Mouse (Mus musculus) MEL (cell line): Measurements from ENCODE around the gene 2510009E07Rik. TPM values are rescaled to one million over a fixed set of nuclear protein-coding genes. Genes with fewer than 3 reads are reported as not detected.

Source experiments
- DNase-seq: peaks from one replicate; pipeline ENCODE4 v3.0.0; 2011; ENCODE audit warnings: low read depth, low spot score
- H3K27ac ChIP-seq: 2 replicates; pipeline ENCODE4 v1.5.1; 2012; ENCODE audit warnings: low read depth, mild to moderate bottlenecking, control low read depth, low read length, moderate library complexity; ENCODE audit not compliant: control insufficient read depth
- H3K27me3 ChIP-seq, 2 experiments: fragments of 150-350 bp in 1 of 2; sonication (generic) in 1 of 2; 2 replicates each; pipeline ENCODE4 v1.6.1; 2012; ENCODE audit warnings: low read length in 2 of 2, mild to moderate bottlenecking in 2 of 2, improper control_type of control experiment in 1 of 2, moderate library complexity in 1 of 2; ENCODE audit not compliant: insufficient read depth in 2 of 2, control insufficient read depth in 1 of 2
- H3K36me3 ChIP-seq, 2 experiments: 2 replicates each; pipeline ENCODE4 v1.6.1; 2012 to 2014; ENCODE audit warnings: low read length in 2 of 2, improper control_type of control experiment in 1 of 2, inconsistent platforms in 1 of 2, mild to moderate bottlenecking in 1 of 2; ENCODE audit not compliant: insufficient read depth in 2 of 2, control insufficient read depth in 1 of 2
- H3K4me1 ChIP-seq, 2 experiments: fragments of 150-350 bp in 1 of 2; sonication (generic) in 1 of 2; 2 replicates each; pipeline ENCODE4 v1.6.1; 2012; ENCODE audit warnings: low read length in 2 of 2, improper control_type of control experiment in 1 of 2, mild to moderate bottlenecking in 1 of 2; ENCODE audit not compliant: insufficient read depth in 2 of 2, control insufficient read depth in 1 of 2
- H3K4me3 ChIP-seq, 2 experiments: fragments of 150-350 bp in 1 of 2; sonication (generic) in 1 of 2; 2 replicates each; pipeline ENCODE4 v1.5.1; 2012; ENCODE audit warnings: low read depth in 2 of 2, low read length in 2 of 2, mild to moderate bottlenecking in 2 of 2, moderate library complexity in 2 of 2, control low read depth in 1 of 2, improper control_type of control experiment in 1 of 2; ENCODE audit not compliant: control insufficient read depth in 1 of 2, insufficient read depth in 1 of 2
- H3K79me2 ChIP-seq: 2 replicates; pipeline ENCODE4 v1.6.1; 2012; ENCODE audit warnings: mild to moderate bottlenecking, low read length, moderate library complexity; ENCODE audit not compliant: control insufficient read depth, poor library complexity, insufficient read depth
- H3K9ac ChIP-seq: 2 replicates; pipeline ENCODE4 v1.6.1; 2012; ENCODE audit warnings: low read depth, mild to moderate bottlenecking, control low read depth, low read length, moderate library complexity; ENCODE audit not compliant: control insufficient read depth, poor library complexity, severe bottlenecking
- H3K9me3 ChIP-seq: fragments of 150-350 bp; sonication (generic); replicated peaks from 2 replicates; pipeline ENCODE4 v1.6.1; 2012; ENCODE audit warnings: mild to moderate bottlenecking, low read length, improper control_type of control experiment, moderate library complexity; ENCODE audit not compliant: insufficient read depth
- CHD1 ChIP-seq: IDR thresholded peaks from 2 replicates; pipeline ENCODE4 v1.6.1; 2012; ENCODE audit warnings: low read depth, mild to moderate bottlenecking, inconsistent platforms, low read length, improper control_type of control experiment
- CHD2 ChIP-seq: IDR thresholded peaks from 2 replicates; pipeline ENCODE4 v1.6.1; 2011; ENCODE audit warnings: low read length, improper control_type of control experiment
- E2F4 ChIP-seq: IDR thresholded peaks from 2 replicates; pipeline ENCODE4 v1.6.1; 2011; ENCODE audit warnings: low read depth, low read length, improper control_type of control experiment, borderline replicate concordance
- ELF1 ChIP-seq: IDR thresholded peaks from 2 replicates; pipeline ENCODE4 v1.6.1; 2014; ENCODE audit warnings: low read depth, mild to moderate bottlenecking, inconsistent platforms, low read length, improper control_type of control experiment, moderate library complexity
- ETS1 ChIP-seq: IDR thresholded peaks from 2 replicates; pipeline ENCODE4 v1.6.1; 2012; ENCODE audit warnings: low read depth, mild to moderate bottlenecking, inconsistent platforms, low read length, improper control_type of control experiment, moderate library complexity
- GABPA ChIP-seq: IDR thresholded peaks from 2 replicates; pipeline ENCODE4 v1.6.1; 2012; ENCODE audit warnings: low read depth, mild to moderate bottlenecking, inconsistent platforms, low read length, improper control_type of control experiment, moderate library complexity
- GATA1 ChIP-seq: IDR thresholded peaks from 2 replicates; pipeline ENCODE4 v1.6.1; 2011; ENCODE audit warnings: low read depth, low read length, improper control_type of control experiment
- MEF2A ChIP-seq: IDR thresholded peaks from 2 replicates; pipeline ENCODE4 v1.6.1; 2014; ENCODE audit warnings: low read depth, mild to moderate bottlenecking, inconsistent platforms, low read length, improper control_type of control experiment; ENCODE audit not compliant: poor library complexity, insufficient replicate concordance, severe bottlenecking; ENCODE audit errors: extremely low read depth
- MYB ChIP-seq: IDR thresholded peaks from 2 replicates; pipeline ENCODE4 v1.6.1; 2011; ENCODE audit warnings: mild to moderate bottlenecking, low read depth, low read length, improper control_type of control experiment
- MYC ChIP-seq: IDR thresholded peaks from 2 replicates; pipeline ENCODE4 v1.6.1; 2011; ENCODE audit warnings: low read depth, mild to moderate bottlenecking, low read length, improper control_type of control experiment, moderate library complexity
- NRF1 ChIP-seq: IDR thresholded peaks from 2 replicates; pipeline ENCODE4 v1.6.1; 2014; ENCODE audit warnings: low read depth, mild to moderate bottlenecking, inconsistent platforms, low read length, improper control_type of control experiment, moderate library complexity; ENCODE audit not compliant: poor library complexity, insufficient read depth, severe bottlenecking
- POLR2AphosphoS2 ChIP-seq: IDR thresholded peaks from 2 replicates; pipeline ENCODE4 v1.6.1; 2011; ENCODE audit warnings: low read length, improper control_type of control experiment
- POLR2AphosphoS5 ChIP-seq: IDR thresholded peaks from 2 replicates; pipeline ENCODE4 v1.6.1; 2012; ENCODE audit warnings: low read depth, borderline replicate concordance, mild to moderate bottlenecking, inconsistent platforms, low read length, moderate library complexity, mixed read lengths
- RAD21 ChIP-seq: IDR thresholded peaks from 2 replicates; pipeline ENCODE4 v1.6.1; 2011; ENCODE audit warnings: mild to moderate bottlenecking, low read depth, low read length, improper control_type of control experiment
- TBP ChIP-seq: IDR thresholded peaks from 2 replicates; pipeline ENCODE4 v1.8.0; 2011; ENCODE audit warnings: low read depth, low read length, improper control_type of control experiment
- ZKSCAN1 ChIP-seq: IDR thresholded peaks from 2 replicates; pipeline ENCODE4 v1.6.1; 2012; ENCODE audit warnings: low read depth, mild to moderate bottlenecking, inconsistent platforms, low read length, improper control_type of control experiment, moderate library complexity
- ZMIZ1 ChIP-seq: IDR thresholded peaks from 2 replicates; pipeline ENCODE4 v1.6.1; 2012; ENCODE audit warnings: low read depth, mild to moderate bottlenecking, inconsistent platforms, low read length, improper control_type of control experiment, moderate library complexity
- polyA plus RNA-seq, 2 experiments: library from polyadenylated mRNA; stranded (reverse) in 1 of 2; unstranded in 1 of 2; fragments of >175 nt in 1 of 2; fragments of >200 nt in 1 of 2; gene quantifications; 2 replicates each; pipeline versions ENCODE4 v1.2.1 to v1.2.4; 2012; ENCODE audit warnings: low replicate concordance in 2 of 2, low read depth in 1 of 2; ENCODE audit not compliant: insufficient read length in 2 of 2, insufficient read depth in 1 of 2, missing spikeins in 1 of 2
- total RNA-seq: library from RNA; depleted of rRNA; stranded (reverse); fragments of 300-350 nt; gene quantifications from 2 replicates; pipeline ENCODE4 v1.2.3, GENCODE M21; 2012

Gene 2510009E07Rik
- total and polyA plus RNA-seq, 3 experiments, result not detected

- peaks cover 2 to 5% of the 10 kb centered on the region in 2 experiments; a peak in 3 of 4 replicates for H3K27me3 ChIP-seq
- H3K79me2 ChIP-seq, result no peaks in the 10 kb centered on the region
- H3K9ac ChIP-seq, result no peak overlapping the region
- no peaks in the 10 kb centered on the region for H3K4me1 ChIP-seq
- DNase-seq, result no peak
- H3K36me3 ChIP-seq, result no peaks in the 10 kb centered on the region
- H3K27ac ChIP-seq, result no peak overlapping the region
- TF ChIP-seq POLR2AphosphoS5, result no peak
- TF ChIP-seq MEF2A, result no peak
- TF ChIP-seq E2F4, result no peak
- no peak for TF ChIP-seq ETS1
- no peak for TF ChIP-seq POLR2AphosphoS2
- no peak for TF ChIP-seq MYB
- no peak overlapping the region for H3K4me3 ChIP-seq
- H3K9me3 ChIP-seq, result no peaks in the 10 kb centered on the region
Observed at GRCm38 (mm10) chr16:21710321-21710720, 15.9 kb upstream of the 2510009E07Rik start.

GRCm38 (mm10) chr16:21704691-21705090, 10.2 kb upstream of the 2510009E07Rik start:
- DNase-seq, result no peak
- H3K9ac ChIP-seq, result no peak overlapping the region
- H3K36me3 ChIP-seq, result no peaks in the 10 kb centered on the region
- H3K27me3 ChIP-seq, result peaks cover 1 to 2% of the 10 kb centered on the region in 2 experiments; a peak in 2 of 4 replicates
- no peaks in the 10 kb centered on the region for H3K79me2 ChIP-seq
- H3K4me3 ChIP-seq, result no peak overlapping the region
- TF ChIP-seq MEF2A, result no peak
- TF ChIP-seq ZMIZ1, result no peak
- TF ChIP-seq NRF1, result no peak
- no peak for TF ChIP-seq E2F4
- TF ChIP-seq POLR2AphosphoS2, result no peak
- no peak for TF ChIP-seq GATA1
- no peak for TF ChIP-seq ZKSCAN1
- TF ChIP-seq CHD1, result no peak
- no peak for TF ChIP-seq ELF1
- no peak for TF ChIP-seq RAD21
- no peak for TF ChIP-seq CHD2
- no peak for TF ChIP-seq MYC
- no peak for TF ChIP-seq TBP
- no peak for TF ChIP-seq GABPA
- H3K9me3 ChIP-seq, result no peaks in the 10 kb centered on the region
- no peaks in the 10 kb centered on the region for H3K4me1 ChIP-seq
- no peak overlapping the region for H3K27ac ChIP-seq
